Mouse (Mus musculus): ENCODE measurements around the gene Banf2.

Gene Banf2

GRCm38 (mm10) chr2:144032664-144033063 lies at the start of gene Banf2:
TSS of gene Banf2 (plus strand) at chr2:144033059.
- in situ Hi-C loops (cut with MseI, MboI) = no loop called here

- in situ Hi-C loops (cut with MseI, MboI) = no loop called here
These were observed 49.4 kb upstream of the Banf2 start for GRCm38 (mm10) chr2:143983482-143983881.

GRCm38 (mm10) chr2:143987485-143987884 lies 45.4 kb upstream of the Banf2 start:
- in situ Hi-C loops (cut with MseI, MboI) = no loop called here

GRCm38 (mm10) chr2:143988016-143988415 lies 44.8 kb upstream of the Banf2 start:
- in situ Hi-C loops (cut with MseI, MboI) = no loop called here

GRCm38 (mm10) chr2:143990997-143991396 lies 41.9 kb upstream of the Banf2 start:
- in situ Hi-C loops (cut with MseI, MboI) = no loop called here

- in situ Hi-C loops (cut with MseI, MboI) = no loop called here
These were observed 40.7 kb upstream of the Banf2 start for GRCm38 (mm10) chr2:143991964-143992672.

- in situ Hi-C loops (cut with MseI, MboI) = no loop called here
These were observed 39.9 kb upstream of the Banf2 start for GRCm38 (mm10) chr2:143992977-143993376.

- in situ Hi-C loops (cut with MseI, MboI) = loop anchor here in 1 of 2 experiments (10.0 kb wide), 1 partner anchor 212 kb away; no protein-coding TSS in a partner anchor
These were observed 30.5 kb upstream of the Banf2 start for GRCm38 (mm10) chr2:144002229-144002984.

GRCm38 (mm10) chr2:144003544-144003943 lies 29.3 kb upstream of the Banf2 start:
- in situ Hi-C loops (cut with MseI, MboI) = loop anchor here in 1 of 2 experiments (10.0 kb wide), 1 partner anchor 211 kb away; no protein-coding TSS in a partner anchor

- in situ Hi-C loops (cut with MseI, MboI) = loop anchor here (5.0 to 10.0 kb wide), 2 partner anchors 209 to 212 kb away; no protein-coding TSS in a partner anchor
These were observed 27.5 kb upstream of the Banf2 start for GRCm38 (mm10) chr2:144005166-144005955.

- in situ Hi-C loops (cut with MseI, MboI) = loop anchor here (5.0 to 10.0 kb wide), 2 partner anchors 208 to 211 kb away; no protein-coding TSS in a partner anchor
These were observed 26.2 kb upstream of the Banf2 start for GRCm38 (mm10) chr2:144006686-144007085.

GRCm38 (mm10) chr2:144007211-144007610 lies 25.6 kb upstream of the Banf2 start:
- in situ Hi-C loops (cut with MseI, MboI) = loop anchor here (5.0 to 10.0 kb wide), 2 partner anchors 208 to 210 kb away; no protein-coding TSS in a partner anchor

- in situ Hi-C loops (cut with MseI, MboI) = loop anchor here (5.0 to 10.0 kb wide), 2 partner anchors 206 to 208 kb away; no protein-coding TSS in a partner anchor
These were observed 23.8 kb upstream of the Banf2 start for GRCm38 (mm10) chr2:144009081-144009480.

- in situ Hi-C loops (cut with MseI, MboI) = loop anchor here (5.0 to 10.0 kb wide), 2 partner anchors 205 to 208 kb away; no protein-coding TSS in a partner anchor
These were observed 23.1 kb upstream of the Banf2 start for GRCm38 (mm10) chr2:144009551-144010281.

- in situ Hi-C loops (cut with MseI, MboI) = no loop called here
These were observed 22.4 kb upstream of the Banf2 start for GRCm38 (mm10) chr2:144010282-144011044.

- in situ Hi-C loops (cut with MseI, MboI) = no loop called here
These were observed 21.7 kb upstream of the Banf2 start, which contains the start of gene Rrbp1 for GRCm38 (mm10) chr2:144011080-144011551. TSS of gene Rrbp1 (minus strand) at chr2:144011263.

GRCm38 (mm10) chr2:144014051-144014450 lies 18.8 kb upstream of the Banf2 start:
- in situ Hi-C loops (cut with MseI, MboI) = no loop called here

GRCm38 (mm10) chr2:144014481-144014880 lies 18.4 kb upstream of the Banf2 start:
- in situ Hi-C loops (cut with MseI, MboI) = no loop called here

GRCm38 (mm10) chr2:144015861-144016260 lies 17.0 kb upstream of the Banf2 start:
- in situ Hi-C loops (cut with MseI, MboI) = no loop called here

- in situ Hi-C loops (cut with MseI, MboI) = no loop called here
These were observed 12.9 kb upstream of the Banf2 start for GRCm38 (mm10) chr2:144019971-144020370.
